Mouse (Mus musculus): ENCODE measurements at regions not wholly inside any gene's neighbourhood (a gene's known extent, or its start where the extent isn't known, plus 50 kb on each side); places are given as distances from the start of the nearest gene placed in this dataset.

DNA sequence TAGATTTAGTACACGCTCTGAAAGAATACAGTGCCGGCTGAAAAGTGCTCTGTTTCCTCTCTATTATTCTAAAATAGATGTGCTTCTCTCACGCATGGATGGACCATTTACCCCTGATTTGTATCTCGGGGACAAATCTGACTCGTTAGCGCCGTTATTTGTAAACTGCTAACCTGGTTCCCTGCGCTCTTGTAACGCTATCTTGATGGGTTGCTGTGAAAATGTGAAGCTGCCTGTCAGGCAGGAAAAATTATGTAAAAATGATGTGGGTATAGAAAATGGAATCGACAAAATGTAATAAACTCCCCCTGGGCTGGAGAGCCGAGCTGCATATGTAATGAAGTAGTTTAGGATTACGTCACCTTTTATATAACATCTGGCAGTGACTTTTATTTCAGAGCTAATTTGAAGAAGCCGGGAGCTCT is 59.4 kb upstream of the Slc30a5 start:
- no peak for DNase-seq (ENCODE audit: low read depth)

DNA sequence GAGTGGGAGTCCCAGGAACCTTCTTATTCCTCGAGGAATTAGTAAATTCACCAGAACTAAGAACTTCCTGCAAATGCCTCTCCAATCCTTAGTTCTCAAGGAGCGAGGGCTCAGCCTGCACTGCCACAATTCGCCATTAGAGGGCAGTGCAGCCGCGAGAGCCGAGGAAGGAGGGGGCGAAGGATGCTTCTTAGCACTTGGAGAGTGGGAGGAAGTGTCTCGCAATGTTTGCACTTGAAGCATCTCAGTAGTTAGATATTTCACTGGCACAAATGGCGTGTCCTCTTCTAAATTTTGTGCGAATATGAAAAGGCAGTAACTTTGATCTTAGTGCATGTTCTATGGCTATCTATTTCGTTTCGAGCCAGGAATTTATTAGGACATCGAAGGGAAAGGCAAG is 59.0 kb upstream of the Slc30a5 start:
- peak; percentile 46 for DNase-seq (ENCODE audit: low read depth)

DNA sequence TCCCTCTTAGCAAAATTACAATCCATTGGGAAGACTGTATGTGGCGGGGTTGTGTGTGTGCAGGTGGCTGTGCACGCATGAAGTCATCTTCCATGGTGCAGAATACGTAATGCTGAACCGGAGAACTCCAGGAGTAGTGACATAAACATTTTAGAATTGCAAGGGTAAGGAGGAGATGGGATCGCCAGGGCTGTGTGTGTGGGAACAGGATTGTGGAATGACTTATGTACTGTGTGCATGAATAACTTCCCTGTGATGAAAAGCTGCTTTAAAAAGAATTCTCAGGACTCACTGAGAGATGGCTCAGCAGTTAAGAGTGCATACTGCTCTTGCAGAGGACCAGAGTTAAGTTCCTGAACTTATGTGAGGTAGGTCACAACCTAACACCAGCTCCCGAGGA is 57.2 kb upstream of the Slc30a5 start:
- DNase-seq (ENCODE audit: low read depth) = no peak

- no peak for DNase-seq (ENCODE audit: low read depth)
These were observed 55.3 kb upstream of the Slc30a5 start for GRCm38 (mm10) chr13:100888481-100888880.

DNA sequence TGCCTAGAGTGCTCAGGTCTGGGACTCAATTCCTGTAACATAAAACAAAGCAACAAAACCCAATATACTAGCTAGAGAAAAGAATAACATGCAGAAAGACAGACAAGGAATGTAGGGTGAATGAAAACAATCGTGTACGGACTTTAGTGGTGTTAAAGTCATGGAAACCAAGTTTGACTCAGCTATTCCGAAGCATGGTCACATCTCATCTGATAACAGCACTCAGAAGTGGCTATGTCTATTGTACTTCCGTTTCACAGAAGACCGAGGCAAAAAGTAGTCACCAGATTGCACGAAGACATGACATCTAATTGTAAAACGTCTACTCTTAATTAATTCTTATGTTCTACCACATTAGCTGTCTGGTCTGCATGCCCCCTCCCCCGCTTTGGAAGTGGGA is 50.5 kb upstream of the Slc30a5 start:
- DNase-seq (ENCODE audit: low read depth) = no peak
